27 mouse cellular contexts compared by ENCODE assay signal in the genomic region with DNA sequence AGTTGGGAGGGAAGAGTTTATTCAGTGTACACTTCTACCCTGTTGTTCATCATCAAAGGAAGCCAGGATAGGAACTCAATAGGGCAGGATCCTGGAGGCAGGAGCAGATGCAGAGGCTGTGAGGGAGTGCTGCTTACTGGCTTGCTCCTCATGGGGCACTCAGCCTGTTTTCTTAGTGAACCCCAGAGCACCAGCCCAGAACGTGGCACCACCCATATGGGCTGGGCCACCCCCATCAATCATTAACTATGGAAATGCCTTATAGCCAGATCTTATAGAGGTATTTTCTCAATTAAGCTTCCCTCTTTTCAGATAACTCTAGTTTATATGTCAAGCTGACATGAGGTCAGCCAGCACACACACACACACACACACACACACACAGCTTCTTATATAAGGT.
A peak's percentile ranks its signal among the peaks of the same experiment; 100 is the strongest.
DNase-seq lines count a peak whose midpoint lies in the region; ATAC-seq and TF ChIP-seq lines count a peak whose summit lies in the region.
"Had no signal": no experiment of that assay in that cellular context is flagged by ENCODE, and none has a peak within 500 bp of the region (broad histone marks: within the 10 kb centered on the region; RNA-seq: fewer than 3 reads in every experiment).

No protein-coding gene starts in this region.

- H3K4me3 ChIP-seq in liver, adult 2 months (ENCODE audit: insufficient read depth, low read depth, low read length), result no peak overlapping the region
- H3K4me3 ChIP-seq in lung, embryonic 14.5 days (ENCODE audit: low read depth, low read length), result no peak overlapping the region
- H3K4me3 ChIP-seq in intestine, embryonic 16.5 days (ENCODE audit: low read length), result no peak overlapping the region
- H3K4me3 ChIP-seq in liver, postnatal 0 days (ENCODE audit: low read depth, low read length), result no peak overlapping the region
- H3K4me3 ChIP-seq: embryonic facial prominence, embryonic 12.5 days; embryonic facial prominence, embryonic 15.5 days; forebrain, embryonic 12.5 days; forebrain, embryonic 15.5 days; heart, embryonic 12.5 days; heart, embryonic 15.5 days; hindbrain, embryonic 10.5 days; hindbrain, embryonic 13.5 days had no signal

- no peaks in the 10 kb centered on the region for H3K36me3 ChIP-seq in liver, adult 2 months (ENCODE audit: control insufficient read depth, insufficient read depth, low read length)
- no peaks in the 10 kb centered on the region for H3K36me3 ChIP-seq in lung, embryonic 14.5 days (ENCODE audit: insufficient read depth)
- H3K36me3 ChIP-seq in intestine, embryonic 16.5 days (ENCODE audit: control insufficient read depth, insufficient read depth, low read length), result no peaks in the 10 kb centered on the region
- H3K36me3 ChIP-seq in liver, postnatal 0 days (replicated peaks; ENCODE audit: insufficient read depth, low read length), result no peaks in the 10 kb centered on the region
- H3K36me3 ChIP-seq: embryonic facial prominence, embryonic 12.5 days; embryonic facial prominence, embryonic 15.5 days; forebrain, embryonic 12.5 days; forebrain, embryonic 15.5 days; heart, embryonic 12.5 days; heart, embryonic 15.5 days; hindbrain, embryonic 10.5 days; hindbrain, embryonic 13.5 days had no signal

- no peak for TF ChIP-seq EP300 in liver, postnatal 0 days (IDR thresholded peaks at IDR 0.05; ENCODE audit: low read depth)

- no peaks in the 10 kb centered on the region for H3K79me2 ChIP-seq in liver, adult 2 months (ENCODE audit: control insufficient read depth, insufficient read depth, low read length)

- no peak for TF ChIP-seq POLR2A in liver, adult 2 months (IDR thresholded peaks at IDR 0.05; ENCODE audit: extremely low read depth, insufficient read depth, low read length)

- H3K27me3 ChIP-seq in liver, adult 2 months (ENCODE audit: control insufficient read depth, insufficient read depth, low read length), result no peaks in the 10 kb centered on the region
- H3K27me3 ChIP-seq in lung, embryonic 14.5 days (ENCODE audit: insufficient read depth, low read length), result no peaks in the 10 kb centered on the region
- no peaks in the 10 kb centered on the region for H3K27me3 ChIP-seq in intestine, embryonic 16.5 days (replicated peaks; ENCODE audit: control insufficient read depth, insufficient read depth, low read length)
- H3K27me3 ChIP-seq in liver, postnatal 0 days (ENCODE audit: insufficient read depth, low read length), result peaks cover 5% of the 10 kb centered on the region; the same call in 1 of the 2 replicates
- H3K27me3 ChIP-seq: embryonic facial prominence, embryonic 12.5 days; embryonic facial prominence, embryonic 15.5 days; forebrain, embryonic 15.5 days; heart, embryonic 15.5 days; hindbrain, embryonic 13.5 days had no signal

- H3K9ac ChIP-seq in liver, adult 2 months (ENCODE audit: low read depth, low read length), result no peak overlapping the region
- no peak overlapping the region for H3K9ac ChIP-seq in lung, embryonic 14.5 days
- H3K9ac ChIP-seq in intestine, embryonic 16.5 days (ENCODE audit: low read depth, low read length), result no peak overlapping the region
- no peak overlapping the region for H3K9ac ChIP-seq in liver, postnatal 0 days (replicated peaks)
- H3K9ac ChIP-seq: embryonic facial prominence, embryonic 12.5 days; embryonic facial prominence, embryonic 15.5 days; forebrain, embryonic 12.5 days; forebrain, embryonic 15.5 days; heart, embryonic 12.5 days; heart, embryonic 15.5 days; hindbrain, embryonic 13.5 days had no signal

- no peak overlapping the region for H3K4me2 ChIP-seq in lung, embryonic 14.5 days
- H3K4me2 ChIP-seq in intestine, embryonic 16.5 days (ENCODE audit: low read depth, low read length), result no peak overlapping the region
- peak overlapping the region; percentile 49 for H3K4me2 ChIP-seq in liver, postnatal 0 days (ENCODE audit: low read depth, low read length)
- H3K4me2 ChIP-seq: embryonic facial prominence, embryonic 12.5 days; embryonic facial prominence, embryonic 15.5 days; forebrain, embryonic 12.5 days; forebrain, embryonic 15.5 days; heart, embryonic 12.5 days; heart, embryonic 15.5 days; hindbrain, embryonic 13.5 days had no signal

- WGBS in liver, adult 2 months, result 0% methylated on average over 1 of the region's 1 CpGs
- WGBS in lung, embryonic 14.5 days, result 31% methylated on average over 1 of the region's 1 CpGs
- 8% methylated on average over 1 of the region's 1 CpGs for WGBS in intestine, embryonic 16.5 days
- 29% methylated on average over 1 of the region's 1 CpGs for WGBS in liver, postnatal 0 days (ENCODE audit: insufficient replicate concordance)

- no peaks in the 10 kb centered on the region for H3K4me1 ChIP-seq in liver, adult 2 months (ENCODE audit: control insufficient read depth, insufficient read depth, low read length)
- no peaks in the 10 kb centered on the region for H3K4me1 ChIP-seq in lung, embryonic 14.5 days (ENCODE audit: insufficient read depth)
- no peaks in the 10 kb centered on the region for H3K4me1 ChIP-seq in intestine, embryonic 16.5 days (ENCODE audit: control insufficient read depth, insufficient read depth, low read length)
- H3K4me1 ChIP-seq in liver, postnatal 0 days (ENCODE audit: insufficient read depth), result no peaks in the 10 kb centered on the region
- H3K4me1 ChIP-seq: embryonic facial prominence, embryonic 12.5 days; embryonic facial prominence, embryonic 15.5 days had no signal

- H3K9me3 ChIP-seq in lung, embryonic 14.5 days (ENCODE audit: low read depth, low read length), result no peaks in the 10 kb centered on the region
- no peaks in the 10 kb centered on the region for H3K9me3 ChIP-seq in intestine, embryonic 16.5 days (ENCODE audit: control insufficient read depth, low read length)
- H3K9me3 ChIP-seq in liver, postnatal 0 days (ENCODE audit: low read length), result no peaks in the 10 kb centered on the region
- H3K9me3 ChIP-seq: embryonic facial prominence, embryonic 12.5 days; embryonic facial prominence, embryonic 15.5 days; forebrain, embryonic 12.5 days; forebrain, embryonic 15.5 days; heart, embryonic 15.5 days; hindbrain, embryonic 10.5 days had no signal

- TF ChIP-seq CTCF in liver, adult 2 months (IDR thresholded peaks at IDR 0.05; ENCODE audit: low read depth, low read length), result no peak
- TF ChIP-seq CTCF in lung, embryonic 14.5 days (IDR thresholded peaks at IDR 0.05; ENCODE audit: low read depth), result no peak
- TF ChIP-seq CTCF in liver, postnatal 0 days (IDR thresholded peaks at IDR 0.05; ENCODE audit: low read depth), result no peak

- no peak for ATAC-seq in lung, embryonic 14.5 days (ENCODE audit: insufficient read depth)
- ATAC-seq in intestine, embryonic 16.5 days, result peak; percentile 79
- ATAC-seq in liver, postnatal 0 days, result 0 out of 2 replicates have a peak, but pooled peaks have one; percentile 19
- ATAC-seq in erythroid progenitor cell, adult 5-6 weeks (replicated peaks; ENCODE audit: low FRiP score, poor library complexity, severe bottlenecking), result no peak
- ATAC-seq: forebrain, embryonic 15.5 days had no signal

- DNase-seq in liver, adult 2 months (ENCODE audit: extremely low read depth, low read depth, low spot score), result peak; percentile 26
- DNase-seq in liver, result no peak
- DNase-seq in lung, embryonic 14.5 days, result peak; percentile 7
- DNase-seq in lung, postnatal 10 days, result no peak
- peak; percentile 19 for DNase-seq in liver, postnatal 0 days
- DNase-seq in ovary, postnatal 14 days (ENCODE audit: low spot score), result no peak
- DNase-seq: adrenal gland, adult 2 months; adrenal gland, postnatal 14 days; B cell, adult 2 months; cerebellum, adult 11 months; cerebellum, adult 2 months; cerebellum, adult 9-11 months; cerebellum, postnatal 25 days; gastrocnemius, postnatal 25 days; heart, adult 18-20 months; heart, postnatal 10 days; heart, postnatal 36 days had no signal

- H3K27ac ChIP-seq in liver, adult 2 months (replicated peaks; ENCODE audit: insufficient read depth, low read depth, low read length), result no peak overlapping the region
- no peak overlapping the region for H3K27ac ChIP-seq in lung, embryonic 14.5 days (ENCODE audit: low read depth)
- no peak overlapping the region for H3K27ac ChIP-seq in intestine, embryonic 16.5 days (ENCODE audit: low read length)
- no peak overlapping the region for H3K27ac ChIP-seq in liver, postnatal 0 days (ENCODE audit: low read depth)
- H3K27ac ChIP-seq: embryonic facial prominence, embryonic 12.5 days; embryonic facial prominence, embryonic 15.5 days; forebrain, embryonic 12.5 days; forebrain, embryonic 15.5 days; heart, embryonic 15.5 days; hindbrain, embryonic 10.5 days; hindbrain, embryonic 13.5 days had no signal

Comparison
In these comparisons a context has a peak if more than half of its experiments do, and no peak if none do; other contexts are left out.
1. DNase-seq: peak in liver, adult 2 months (single experiment), lung, embryonic 14.5 days (single experiment) and liver, postnatal 0 days (single experiment); none in liver (single experiment), lung, postnatal 10 days (single experiment) and ovary, postnatal 14 days (single experiment).
2. ATAC-seq: peak in intestine, embryonic 16.5 days (single experiment) and liver, postnatal 0 days (single experiment); none in lung, embryonic 14.5 days (single experiment) and erythroid progenitor cell, adult 5-6 weeks (single experiment).